Mouse (Mus musculus) embryo, embryonic 10.5 days (tissue): ENCODE data around the gene Fam169b.
"Not testable (repeated sequence)": the region's sequence is repeated elsewhere in the genome, so short reads cannot be mapped to it uniquely, and the experiment has no call there.

Source experiments
- DNase-seq: peaks from one replicate; pipeline ENCODE4 v3.0.0-alpha.2; 2015; ENCODE audit warnings: low spot score

Fam169b gene

GRCm38 (mm10) chr7:68286526-68287481 lies 13.2 kb downstream of the Fam169b start:
- no peak for DNase-seq

DNA sequence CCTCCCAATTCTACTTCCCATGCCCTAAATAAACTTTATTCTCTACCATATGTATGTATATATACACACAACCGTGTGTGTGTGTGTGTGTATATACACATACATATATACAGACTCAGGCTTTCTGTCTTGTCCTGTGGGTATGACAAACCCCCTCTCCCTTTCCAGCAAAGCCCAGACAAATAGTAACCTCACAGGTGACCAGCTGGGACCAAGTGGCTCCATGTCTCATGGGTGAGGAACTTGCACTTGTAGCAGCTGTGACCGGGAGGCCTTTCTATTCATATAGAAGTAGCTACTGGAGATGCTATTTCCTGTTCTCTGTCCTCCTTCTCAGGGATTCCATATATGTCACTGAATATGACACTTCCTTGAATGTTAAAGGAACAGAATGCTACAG lies 13.9 kb downstream of the Fam169b start:
- no peak for DNase-seq

- not testable (repeated sequence) for DNase-seq
These were observed 14.4 kb downstream of the Fam169b start for GRCm38 (mm10) chr7:68288000-68288399.

- no peak for DNase-seq
These were observed 15.4 kb downstream of the Fam169b start for GRCm38 (mm10) chr7:68289081-68289480.

- DNase-seq: peak; percentile 36
These were observed 18.0 kb downstream of the Fam169b start for GRCm38 (mm10) chr7:68291603-68292002.

DNA sequence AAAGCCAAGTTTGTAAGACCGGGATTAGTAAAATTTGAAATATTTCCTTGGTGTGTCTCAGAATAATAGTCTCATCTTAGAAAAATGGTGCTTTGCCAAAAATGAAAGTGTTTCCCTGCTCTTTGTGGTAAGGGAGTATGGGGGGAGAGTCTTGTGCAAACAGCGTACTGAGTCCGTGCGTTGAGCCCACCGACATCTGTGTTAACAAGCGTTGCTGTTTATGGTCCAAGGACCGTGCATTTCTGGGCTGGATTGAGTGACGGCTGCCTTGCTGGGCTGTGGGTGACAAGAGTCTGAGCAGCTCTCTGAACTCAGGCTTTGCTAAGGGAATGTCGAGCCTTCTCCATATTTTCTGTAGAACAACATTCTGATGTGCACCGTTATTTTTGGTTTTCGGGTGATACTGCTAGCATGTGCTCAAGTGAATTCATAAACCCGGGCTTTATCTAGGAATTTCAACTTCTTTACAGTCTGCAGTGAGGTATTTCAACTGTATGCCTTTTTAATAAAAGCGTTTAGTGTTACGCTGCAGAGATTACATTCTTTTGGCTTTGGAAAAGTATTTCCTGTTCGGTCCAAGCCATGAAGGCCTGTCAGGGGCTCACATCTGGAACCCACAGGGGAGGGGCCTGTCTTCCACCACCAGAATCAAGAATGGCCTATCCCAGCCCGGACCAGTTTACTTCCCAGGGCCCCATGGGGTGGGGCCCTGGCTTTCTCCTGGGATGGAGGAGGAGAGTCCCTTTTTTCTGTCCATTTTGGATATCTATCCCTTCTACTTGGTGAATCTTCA lies 20.6 kb downstream of the Fam169b start:
- no peak for DNase-seq

GRCm38 (mm10) chr7:68296487-68296886 lies 22.8 kb downstream of the Fam169b start:
- no peak for DNase-seq

GRCm38 (mm10) chr7:68298381-68299076 lies 24.9 kb downstream of the Fam169b start:
- DNase-seq: no peak

GRCm38 (mm10) chr7:68301160-68301559 lies 27.5 kb downstream of the Fam169b start:
- peak; percentile 30 for DNase-seq

GRCm38 (mm10) chr7:68302586-68303433 lies 29.2 kb downstream of the Fam169b start:
- DNase-seq: peak; percentile 92

GRCm38 (mm10) chr7:68303685-68304084 lies 30.0 kb downstream of the Fam169b start:
- DNase-seq: peak; percentile 37

DNA sequence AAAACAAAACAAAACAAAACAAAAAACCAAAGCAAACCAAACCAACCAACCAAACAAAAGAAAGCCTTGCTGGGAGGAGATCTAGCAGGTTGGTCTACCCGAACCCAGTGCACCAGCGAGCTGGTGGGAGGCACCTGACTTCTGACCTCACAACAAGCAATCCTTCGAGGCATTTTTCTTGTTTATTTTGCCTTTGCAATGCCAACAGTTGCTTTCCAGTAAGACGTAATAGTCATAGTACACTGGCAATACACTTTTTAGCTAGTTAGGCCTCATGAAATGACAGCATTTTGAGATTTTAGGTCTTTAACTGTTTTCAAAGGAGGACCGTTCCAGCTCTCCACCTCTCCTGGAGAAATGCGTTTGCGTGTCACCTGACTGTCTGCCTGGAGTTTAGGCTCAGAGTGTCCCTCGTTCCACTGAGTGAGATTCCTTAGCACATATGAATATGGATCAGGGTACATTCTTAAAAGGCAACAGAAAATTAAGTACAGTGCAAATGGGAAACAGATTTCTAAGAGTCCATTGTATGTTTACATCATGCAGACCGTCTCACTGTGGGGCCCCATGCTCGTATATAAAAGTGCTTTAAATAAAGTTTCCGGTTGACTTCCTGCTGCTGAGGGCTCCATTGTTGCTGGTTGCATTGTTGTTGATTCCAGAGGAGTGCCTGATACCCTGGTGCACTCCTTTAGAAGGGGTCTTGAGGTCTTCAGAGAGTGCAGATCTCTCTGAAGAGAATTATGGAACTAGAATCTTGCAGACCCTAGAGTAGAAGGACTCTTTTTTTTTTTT lies 32.3 kb downstream of the Fam169b start:
- DNase-seq: peak; percentile 21

DNA sequence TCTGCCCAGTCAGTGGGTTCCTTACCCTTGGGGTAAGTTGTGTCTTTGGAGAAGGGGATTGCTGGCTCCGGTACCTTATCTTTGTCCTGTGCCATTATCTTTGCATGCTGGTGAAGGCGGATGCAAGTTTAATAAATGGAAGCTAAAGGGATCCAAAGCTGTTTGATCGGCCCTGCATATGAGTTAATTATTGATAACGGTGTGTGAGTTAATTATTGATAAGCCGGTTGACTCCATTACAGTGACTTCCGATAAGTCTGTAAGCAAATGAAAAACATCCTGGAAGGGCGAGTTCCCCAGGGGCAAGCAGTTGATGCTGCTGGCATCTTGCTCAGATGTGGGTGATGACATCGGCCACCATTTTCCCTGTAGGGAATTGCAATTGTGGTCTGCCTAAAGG lies 33.1 kb downstream of the Fam169b start:
- no peak for DNase-seq

- DNase-seq: no peak
These were observed 37.8 kb downstream of the Fam169b start for GRCm38 (mm10) chr7:68311469-68311868.

- DNase-seq: no peak
These were observed 38.8 kb downstream of the Fam169b start for GRCm38 (mm10) chr7:68312395-68312794.

DNA sequence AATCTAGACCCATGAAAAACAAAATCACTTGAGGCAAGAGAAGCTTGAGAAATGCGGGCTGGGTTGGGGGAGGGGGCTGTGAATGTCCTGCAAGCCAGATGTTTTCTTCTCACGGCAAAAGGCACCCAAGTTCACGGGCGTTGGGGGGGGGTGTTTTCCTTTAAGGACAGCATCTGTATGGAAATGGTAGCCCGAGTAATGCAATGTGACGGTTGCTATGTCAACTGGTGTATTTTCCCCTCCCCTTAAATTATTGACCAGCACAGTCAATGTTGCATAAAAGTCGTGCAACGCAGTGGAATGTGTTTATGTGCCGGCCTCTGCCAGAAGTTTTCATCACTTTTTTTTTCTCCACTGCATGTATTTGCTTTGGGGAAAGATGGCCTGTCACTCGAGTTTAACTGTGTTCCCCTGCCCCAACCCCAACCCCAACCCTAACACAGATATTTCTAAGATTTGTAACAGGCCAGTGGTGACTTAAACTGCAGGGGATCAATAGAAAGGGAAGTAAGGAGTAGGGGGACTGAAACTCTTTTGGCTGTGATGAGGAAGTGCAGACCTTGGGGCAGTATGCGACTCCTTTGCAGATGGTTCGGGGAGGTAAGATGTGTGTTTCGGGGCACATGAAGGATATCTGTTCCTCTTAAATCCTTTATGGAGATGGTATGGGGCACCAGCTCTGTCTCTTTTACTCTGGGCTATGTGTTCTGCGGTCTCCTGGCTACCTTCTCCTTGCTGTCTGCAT lies 39.6 kb downstream of the Fam169b start:
- DNase-seq: peak; percentile 19

DNA sequence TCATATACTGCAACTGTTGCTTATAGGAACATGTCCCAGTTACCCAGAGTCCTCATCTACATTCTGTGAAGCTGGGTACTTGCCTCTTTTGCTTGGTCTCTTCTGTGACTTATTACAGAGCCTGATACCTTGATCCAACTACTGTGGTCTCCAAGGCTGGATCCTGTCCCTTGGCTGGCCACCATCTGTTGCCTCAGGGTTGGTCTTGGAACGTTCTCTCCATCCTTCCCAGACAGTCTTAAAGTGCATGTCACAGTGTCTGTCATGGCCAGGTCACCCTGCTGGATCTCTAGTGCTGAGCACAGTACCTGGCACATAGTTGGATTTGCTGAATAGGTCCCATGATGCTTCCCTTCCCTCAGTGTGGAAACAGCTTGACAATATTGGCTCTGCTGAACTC lies 40.6 kb downstream of the Fam169b start:
- DNase-seq: no peak

DNA sequence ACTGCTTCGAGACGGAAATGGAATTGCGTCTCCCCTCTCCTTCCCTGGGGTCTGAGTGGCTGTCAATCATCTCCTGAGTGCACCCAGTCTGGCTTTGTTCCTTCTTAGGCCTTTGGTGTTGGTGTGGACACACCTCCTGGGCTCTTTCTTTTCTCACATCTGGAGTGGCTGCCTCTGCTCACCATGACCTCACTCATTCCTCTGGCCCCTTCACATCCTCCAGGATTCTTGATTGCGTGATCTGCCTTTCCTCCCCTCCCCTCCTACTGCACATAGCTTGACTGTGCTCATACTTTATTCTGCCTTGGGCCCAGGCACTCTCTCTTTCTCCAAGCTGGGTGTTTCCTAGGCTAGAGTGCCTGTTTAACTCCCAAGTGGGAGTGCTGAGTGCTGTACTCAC lies 41.4 kb downstream of the Fam169b start:
- no peak for DNase-seq

DNA sequence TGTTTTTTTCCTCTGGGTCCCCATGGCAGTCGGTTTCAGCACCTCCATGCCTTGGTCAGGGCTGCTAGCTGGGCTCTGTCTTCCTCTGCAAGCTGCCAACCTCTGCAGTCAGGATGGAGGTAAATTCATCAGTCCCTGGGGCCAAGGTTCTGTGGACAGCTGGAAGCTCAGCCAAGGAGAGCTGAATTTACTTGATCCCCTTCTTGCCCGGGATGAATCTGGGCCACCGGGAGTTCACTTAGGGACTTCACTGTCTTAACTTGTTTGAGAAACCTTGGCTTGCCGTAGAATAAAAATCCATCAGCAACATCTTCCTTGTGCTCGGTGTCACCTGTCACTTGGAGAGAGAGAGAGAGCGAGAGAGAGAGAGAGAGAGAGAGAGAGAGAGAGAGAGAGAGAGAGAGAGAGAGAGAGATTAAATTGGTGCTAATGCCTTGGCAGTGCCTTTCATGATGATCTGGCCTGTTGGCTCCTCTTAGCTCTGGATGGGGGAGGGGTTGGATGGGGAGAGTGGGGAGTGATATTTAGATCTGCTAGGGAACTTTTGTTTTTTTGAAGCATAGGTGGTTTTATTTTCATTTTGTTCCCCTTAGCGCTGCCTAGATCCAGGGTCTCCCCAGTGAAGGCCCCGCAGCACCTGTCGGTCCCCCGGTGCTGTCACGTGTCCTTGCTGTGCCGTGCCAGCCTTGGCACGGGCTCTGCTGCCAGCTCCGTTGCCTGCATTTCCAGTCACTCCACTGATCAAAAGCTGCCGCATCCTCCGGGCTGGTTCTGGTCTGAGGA lies 44.6 kb downstream of the Fam169b start:
- no peak for DNase-seq
